ENCODE assay signal across 15 mouse cellular contexts in genomic region chr11:11939611-11940010, GRCm38 (mm10). TPM values are rescaled to one million over a fixed set of nuclear protein-coding genes. Genes with fewer than 3 reads are reported as not detected.
DNase-seq lines count a peak whose midpoint lies in the region; ATAC-seq and TF ChIP-seq lines count a peak whose summit lies in the region.
"Had no signal": no experiment of that assay in that cellular context is flagged by ENCODE, and none has a peak within 500 bp of the region (broad histone marks: within the 10 kb centered on the region; RNA-seq: fewer than 3 reads in every experiment).

No protein-coding gene starts in this region.

- H3K4me2 ChIP-seq in intestine, postnatal 0 days (replicated peaks; ENCODE audit: low read depth) = no peak overlapping the region
- H3K4me2 ChIP-seq: embryonic facial prominence, embryonic 12.5 days; midbrain, embryonic 11.5 days had no signal

- peak overlapping the region; percentile 43 for H3K27ac ChIP-seq in heart, embryonic 10.5 days
- H3K27ac ChIP-seq in intestine, postnatal 0 days (ENCODE audit: low read depth, low read length) = 0 out of 2 replicates have a peak overlapping the region, but pooled peaks have one; percentile 28
- H3K27ac ChIP-seq in hindbrain, embryonic 10.5 days = no peak overlapping the region
- H3K27ac ChIP-seq: embryonic facial prominence, embryonic 12.5 days had no signal

- peak; percentile 78 for DNase-seq in heart, embryonic 10.5 days (ENCODE audit: low spot score)
- DNase-seq in heart, postnatal 14 days = no peak
- no peak for DNase-seq in G1E (ENCODE audit: low spot score)
- DNase-seq in urinary bladder, postnatal 36 days (ENCODE audit: low spot score in 2 of 2) = no peak
- DNase-seq in hindbrain, embryonic 10.5 days (ENCODE audit: low spot score) = no peak
- DNase-seq in gastrocnemius, postnatal 36 days = no peak
- DNase-seq: adrenal gland, postnatal 10 days; cerebellum, adult 8-10 months; right cerebral cortex, adult 18-20 months; thymus, postnatal 25 days had no signal

- no peaks in the 10 kb centered on the region for H3K9me3 ChIP-seq in heart, embryonic 10.5 days
- no peaks in the 10 kb centered on the region for H3K9me3 ChIP-seq in G1E (replicated peaks)
- no peaks in the 10 kb centered on the region for H3K9me3 ChIP-seq in intestine, postnatal 0 days (ENCODE audit: control insufficient read depth)
- no peaks in the 10 kb centered on the region for H3K9me3 ChIP-seq in hindbrain, embryonic 10.5 days
- H3K9me3 ChIP-seq: embryonic facial prominence, embryonic 12.5 days had no signal

- WGBS in heart, embryonic 10.5 days = 31% methylated on average over 3 of the region's 3 CpGs
- 52% methylated on average over 3 of the region's 3 CpGs for WGBS in intestine, postnatal 0 days
- WGBS in hindbrain, embryonic 10.5 days = 81% methylated on average over 3 of the region's 3 CpGs

- intact Hi-C loops in heart, postnatal 14 days (cut with DNase I) = no loop called here
- intact Hi-C loops in gastrocnemius, postnatal 36 days (cut with DNase I) = no loop called here

- H3K9ac ChIP-seq in intestine, postnatal 0 days (ENCODE audit: low read depth, low read length) = no peak overlapping the region
- H3K9ac ChIP-seq: embryonic facial prominence, embryonic 12.5 days had no signal

- H3K27me3 ChIP-seq in heart, embryonic 10.5 days (ENCODE audit: insufficient read depth, poor library complexity, severe bottlenecking) = no peaks in the 10 kb centered on the region
- peaks cover 66% of the 10 kb centered on the region for H3K27me3 ChIP-seq in G1E (ENCODE audit: insufficient read depth, low read length)
- no peaks in the 10 kb centered on the region for H3K27me3 ChIP-seq in intestine, postnatal 0 days (replicated peaks; ENCODE audit: control insufficient read depth, insufficient read depth, low read length)
- H3K27me3 ChIP-seq in hindbrain, embryonic 10.5 days (ENCODE audit: insufficient read depth, poor library complexity, severe bottlenecking) = no peaks in the 10 kb centered on the region
- H3K27me3 ChIP-seq: embryonic facial prominence, embryonic 12.5 days had no signal

- H3K36me3 ChIP-seq in heart, embryonic 10.5 days = peaks cover 91% of the 10 kb centered on the region
- no peaks in the 10 kb centered on the region for H3K36me3 ChIP-seq in G1E (replicated peaks)
- H3K36me3 ChIP-seq in intestine, postnatal 0 days (ENCODE audit: control insufficient read depth, insufficient read depth) = peaks cover 26% of the 10 kb centered on the region; the same call in 1 of the 2 replicates
- peaks cover 94% of the 10 kb centered on the region for H3K36me3 ChIP-seq in hindbrain, embryonic 10.5 days

- H3K4me1 ChIP-seq in heart, embryonic 10.5 days = peaks cover 20% of the 10 kb centered on the region
- H3K4me1 ChIP-seq in G1E (ENCODE audit: insufficient read depth, low read depth, low read length) = peaks cover 10% of the 10 kb centered on the region; the same call in 1 of the 2 replicates
- H3K4me1 ChIP-seq in intestine, postnatal 0 days (replicated peaks; ENCODE audit: control insufficient read depth, insufficient read depth, low read length) = peaks cover 5% of the 10 kb centered on the region; the same call in 1 of the 2 replicates
- H3K4me1 ChIP-seq in hindbrain, embryonic 10.5 days (replicated peaks) = peaks cover 35% of the 10 kb centered on the region

- no peak overlapping the region for H3K4me3 ChIP-seq in heart, embryonic 10.5 days
- no peak overlapping the region for H3K4me3 ChIP-seq in G1E (ENCODE audit: low read depth, low read length)
- H3K4me3 ChIP-seq in intestine, postnatal 0 days (ENCODE audit: low read depth, low read length) = no peak overlapping the region
- H3K4me3 ChIP-seq in hindbrain, embryonic 10.5 days = no peak overlapping the region
- H3K4me3 ChIP-seq: embryonic facial prominence, embryonic 12.5 days had no signal

- no peak for TF ChIP-seq CTCF in G1E (IDR thresholded peaks at IDR 0.05; ENCODE audit: low read depth, low read length)
- TF ChIP-seq CTCF in intestine, postnatal 0 days (IDR thresholded peaks at IDR 0.05; ENCODE audit: low read depth) = no peak

- peak; percentile 60 for ATAC-seq in G1E (ENCODE audit: extremely low read depth, insufficient number of reproducible peaks, low FRiP score, poor library complexity, severe bottlenecking)
- ATAC-seq in common myeloid progenitor, adult 5-6 weeks (replicated peaks; ENCODE audit: low read depth, poor library complexity, severe bottlenecking) = peak; percentile 61
- ATAC-seq in intestine, postnatal 0 days = peak; percentile 91

RNA-seq across cellular contexts. Expression of gene Ddc, which starts 41.7 kb away (rescaled TPM):
- polyA plus RNA-seq in heart, embryonic 10.5 days (2016; fragmentation: Nextera tagmentation; extraction: Ambion mirVana) = 34.5 and 42.8 TPM in 2 replicates
- 1 to 10 TPM; 3.1 to 5.8 TPM for total RNA-seq in heart, postnatal 14 days (2021)
- not detected in 2 replicates for total RNA-seq in G1E (2014; fragmentation: Nextera tagmentation)
- 2.9 and 3.0 TPM in 2 replicates for total RNA-seq in G1E (2017)
- 0.08 and 0.13 TPM in 2 replicates for polyA plus RNA-seq in G1E (2012)
- total RNA-seq in common myeloid progenitor, adult 5-6 weeks (2017) = not detected in 2 replicates
- polyA plus RNA-seq in intestine, postnatal 0 days (2015; fragmentation: Nextera tagmentation; extraction: Ambion mirVana) = 19.2 and 20.9 TPM in 2 replicates
- 10.2 TPM in 2 replicates for polyA plus RNA-seq in hindbrain, embryonic 10.5 days (2016; fragmentation: Nextera tagmentation; extraction: Ambion mirVana)
- under 1 TPM; 0.66 to 0.86 TPM for total RNA-seq in gastrocnemius, postnatal 36 days (2021)
- total RNA-seq: hematopoietic stem cell, adult 5-6 weeks had no signal
